Mouse (Mus musculus) lung, embryonic 14.5 days (tissue): ENCODE measurements at regions not wholly inside any gene's neighbourhood (a gene's known extent, or its start where the extent isn't known, plus 50 kb on each side); places are given as distances from the start of the nearest gene placed in this dataset.
A peak's percentile ranks its signal among the peaks of the same experiment; 100 is the strongest.

Experiments
- ATAC-seq: fragments of 200-750 bp; cut with Nextera tagmentation; 2 replicates; pipeline ENCODE4 v1.8.0; 2017; ENCODE audit warnings: mild to moderate bottlenecking, moderate TSS enrichment, moderate library complexity; ENCODE audit not compliant: insufficient read depth
- DNase-seq: peaks from one replicate; pipeline ENCODE4 v3.0.0-alpha.2; 2015
- H3K27ac ChIP-seq: fragments of 300-500 bp; sonication (generic); 2 replicates; pipeline ENCODE4 v1.5.1; 2014; ENCODE audit warnings: low read depth, mild to moderate bottlenecking, moderate library complexity
- H3K27me3 ChIP-seq: fragments of 300-500 bp; sonication (generic); 2 replicates; pipeline ENCODE4 v1.6.1; 2014; ENCODE audit warnings: low read length, control low read depth; ENCODE audit not compliant: insufficient read depth
- H3K36me3 ChIP-seq: fragments of 300-500 bp; sonication (generic); 2 replicates; pipeline ENCODE4 v1.6.1; 2014; ENCODE audit warnings: control low read depth; ENCODE audit not compliant: insufficient read depth
- H3K4me1 ChIP-seq: fragments of 300-500 bp; sonication (generic); 2 replicates; pipeline ENCODE4 v1.6.1; 2014; ENCODE audit warnings: antibody characterized with exemption, control low read depth; ENCODE audit not compliant: insufficient read depth
- H3K4me2 ChIP-seq: fragments of 300-500 bp; sonication (generic); 2 replicates; pipeline ENCODE4 v1.6.1; 2014; ENCODE audit warnings: mild to moderate bottlenecking
- H3K4me3 ChIP-seq: fragments of 300-500 bp; sonication (generic); 2 replicates; pipeline ENCODE4 v1.5.1; 2014; ENCODE audit warnings: low read depth, low read length
- H3K9ac ChIP-seq: fragments of 300-500 bp; sonication (generic); 2 replicates; pipeline ENCODE4 v1.6.1; 2014
- H3K9me3 ChIP-seq: fragments of 300-500 bp; sonication (generic); 2 replicates; pipeline ENCODE4 v1.6.1; 2016; ENCODE audit warnings: low read depth, low read length, control low read depth
- CTCF ChIP-seq: IDR thresholded peaks from 2 replicates; pipeline ENCODE4 v1.5.1; 2016; ENCODE audit warnings: antibody characterized with exemption, low read depth
- WGBS: fragments of 180-500 bp; shearing (Covaris S2); extraction: QIAGEN DNeasy Blood & Tissue Kit; methylation state at CpG from one replicate; pipeline ENCODE4 v1.1.7; 2014; 5-methylcytosine and 5-hydroxymethylcytosine counted together

GRCm38 (mm10) chr7:51254461-51254860 is 256.4 kb upstream of the Ano5 start:
- TF ChIP-seq CTCF = no peak
- ATAC-seq = no peak
- no peak for DNase-seq

GRCm38 (mm10) chr7:51259160-51259831 is 251.5 kb upstream of the Ano5 start:
- H3K4me3 ChIP-seq = no peak overlapping the region
- no peak overlapping the region for H3K27ac ChIP-seq
- TF ChIP-seq CTCF = no peak
- no peak for DNase-seq
- 56% methylated on average over 2 of the region's 2 CpGs for WGBS
- no peak overlapping the region for H3K9ac ChIP-seq
- H3K4me2 ChIP-seq = no peak overlapping the region
- H3K27me3 ChIP-seq = no peaks in the 10 kb centered on the region
- no peaks in the 10 kb centered on the region for H3K9me3 ChIP-seq
- H3K4me1 ChIP-seq = no peaks in the 10 kb centered on the region
- no peaks in the 10 kb centered on the region for H3K36me3 ChIP-seq
- no peak for ATAC-seq

More at GRCm38 (mm10) chr7:51254461-51254860, 256.4 kb upstream of the Ano5 start:
- Histone ChIP-seq H3K4me3 (no peak overlapping the region), H3K4me2 (no peak overlapping the region), H3K27ac (no peak overlapping the region), H3K9me3 (no peaks in the 10 kb centered on the region), H3K36me3 (no peaks in the 10 kb centered on the region), H3K4me1 (no peaks in the 10 kb centered on the region), H3K27me3 (no peaks in the 10 kb centered on the region), H3K9ac (no peak overlapping the region)
- 70% methylated on average over 2 of the region's 2 CpGs for WGBS

- DNase-seq (no peak), ATAC-seq (no peak)
- Histone ChIP-seq H3K4me1 (no peaks in the 10 kb centered on the region), H3K9ac (no peak overlapping the region), H3K4me3 (no peak overlapping the region), H3K27ac (no peak overlapping the region), H3K4me2 (no peak overlapping the region), H3K36me3 (no peaks in the 10 kb centered on the region), H3K9me3 (no peaks in the 10 kb centered on the region), H3K27me3 (no peaks in the 10 kb centered on the region)
- TF ChIP-seq CTCF = no peak
- 67% methylated on average over 4 of the region's 4 CpGs for WGBS
These were observed 246.7 kb upstream of the Ano5 start for GRCm38 (mm10) chr7:51264166-51264565.

GRCm38 (mm10) chr7:51265896-51266295 is 244.9 kb upstream of the Ano5 start:
- TF ChIP-seq CTCF = no peak
- WGBS = 56% methylated on average over 1 of the region's 1 CpGs
- Histone ChIP-seq H3K4me2 (no peak overlapping the region), H3K4me3 (no peak overlapping the region), H3K4me1 (no peaks in the 10 kb centered on the region), H3K9ac (no peak overlapping the region), H3K27ac (no peak overlapping the region), H3K27me3 (no peaks in the 10 kb centered on the region), H3K36me3 (no peaks in the 10 kb centered on the region), H3K9me3 (no peaks in the 10 kb centered on the region)
- DNase-seq (no peak), ATAC-seq (no peak)

GRCm38 (mm10) chr7:51266879-51267278 is 243.9 kb upstream of the Ano5 start:
- H3K9me3 ChIP-seq = no peaks in the 10 kb centered on the region
- H3K36me3 ChIP-seq = no peaks in the 10 kb centered on the region
- peak; percentile 21; the same call in 1 of the 2 replicates for TF ChIP-seq CTCF
- H3K4me1 ChIP-seq = no peaks in the 10 kb centered on the region
- H3K27me3 ChIP-seq = no peaks in the 10 kb centered on the region
- no peak overlapping the region for H3K9ac ChIP-seq
- DNase-seq = peak; percentile 19
- H3K4me2 ChIP-seq = no peak overlapping the region
- H3K4me3 ChIP-seq = no peak overlapping the region
- no peak overlapping the region for H3K27ac ChIP-seq
- ATAC-seq = no peak
- WGBS = 60% methylated on average over 5 of the region's 5 CpGs

- DNase-seq = no peak
- H3K36me3 ChIP-seq = no peaks in the 10 kb centered on the region
- H3K9ac ChIP-seq = no peak overlapping the region
- no peaks in the 10 kb centered on the region for H3K4me1 ChIP-seq
- 47% methylated on average over 4 of the region's 4 CpGs for WGBS
- no peak for TF ChIP-seq CTCF
- H3K4me2 ChIP-seq = no peak overlapping the region
- H3K27me3 ChIP-seq = no peaks in the 10 kb centered on the region
- no peak for ATAC-seq
- H3K4me3 ChIP-seq = no peak overlapping the region
- no peak overlapping the region for H3K27ac ChIP-seq
- no peaks in the 10 kb centered on the region for H3K9me3 ChIP-seq
These were observed 242.1 kb upstream of the Ano5 start for GRCm38 (mm10) chr7:51268743-51269142.

GRCm38 (mm10) chr7:51270531-51271090 is 240.2 kb upstream of the Ano5 start:
- 0 out of 2 replicates have a peak, but pooled peaks have one; percentile 32 for TF ChIP-seq CTCF
- ATAC-seq (no peak), DNase-seq (peak; percentile 53)
- H3K9ac ChIP-seq = no peak overlapping the region
- H3K27ac ChIP-seq = no peak overlapping the region
- no peak overlapping the region for H3K4me3 ChIP-seq
- no peaks in the 10 kb centered on the region for H3K36me3 ChIP-seq
- H3K9me3 ChIP-seq = no peaks in the 10 kb centered on the region
- WGBS = 57% methylated on average over 12 of the region's 12 CpGs
- no peaks in the 10 kb centered on the region for H3K27me3 ChIP-seq
- H3K4me1 ChIP-seq = no peaks in the 10 kb centered on the region
- no peak overlapping the region for H3K4me2 ChIP-seq
